Mouse (Mus musculus) MEL (cell line): ENCODE measurements around the gene Slc22a7.

ENCODE experiments used
- BHLHE40 ChIP-seq: IDR thresholded peaks from 2 replicates; pipeline ENCODE4 v1.6.1; 2012; ENCODE audit warnings: low read depth, mild to moderate bottlenecking, inconsistent platforms, low read length, improper control_type of control experiment, borderline replicate concordance
- CHD1 ChIP-seq: IDR thresholded peaks from 2 replicates; pipeline ENCODE4 v1.6.1; 2012; ENCODE audit warnings: low read depth, mild to moderate bottlenecking, inconsistent platforms, low read length, improper control_type of control experiment
- CTCF ChIP-seq, 3 experiments: IDR thresholded peaks in 2 of 3; conservative IDR thresholded peaks in 1 of 3; 2 replicates each; pipeline ENCODE4 v1.5.1; 2011 to 2012; ENCODE audit warnings: low read length in 3 of 3, low read depth in 2 of 3, mild to moderate bottlenecking in 2 of 3, improper control_type of control experiment in 1 of 3, inconsistent platforms in 1 of 3, mixed read lengths in 1 of 3, moderate library complexity in 1 of 3; ENCODE audit not compliant: control insufficient read depth in 1 of 3, insufficient read depth in 1 of 3, poor library complexity in 1 of 3, severe bottlenecking in 1 of 3
- ELF1 ChIP-seq: IDR thresholded peaks from 2 replicates; pipeline ENCODE4 v1.6.1; 2014; ENCODE audit warnings: low read depth, mild to moderate bottlenecking, inconsistent platforms, low read length, improper control_type of control experiment, moderate library complexity
- EP300 ChIP-seq, 2 experiments: IDR thresholded peaks; 2 replicates each; pipeline ENCODE4 v1.6.1; 2011; ENCODE audit warnings: improper control_type of control experiment in 2 of 2, low read length in 2 of 2, low read depth in 1 of 2, mild to moderate bottlenecking in 1 of 2
- GATA1 ChIP-seq: IDR thresholded peaks from 2 replicates; pipeline ENCODE4 v1.6.1; 2011; ENCODE audit warnings: low read depth, low read length, improper control_type of control experiment
- MAX ChIP-seq: IDR thresholded peaks from 2 replicates; pipeline ENCODE4 v1.6.1; 2011; ENCODE audit warnings: low read length, improper control_type of control experiment
- MXI1 ChIP-seq: IDR thresholded peaks from 2 replicates; pipeline ENCODE4 v1.6.1; 2011; ENCODE audit warnings: mild to moderate bottlenecking, low read depth, low read length, improper control_type of control experiment
- POLR2A ChIP-seq, 2 experiments: IDR thresholded peaks; 2 replicates each; pipeline ENCODE4 v1.6.1; 2011 to 2012; ENCODE audit warnings: low read length in 2 of 2, mild to moderate bottlenecking in 2 of 2, control low read depth in 1 of 2, improper control_type of control experiment in 1 of 2, low read depth in 1 of 2, moderate library complexity in 1 of 2; ENCODE audit not compliant: control insufficient read depth in 1 of 2, insufficient read depth in 1 of 2, poor library complexity in 1 of 2
- USF1 ChIP-seq: IDR thresholded peaks from 2 replicates; pipeline ENCODE4 v1.6.1; 2014; ENCODE audit warnings: low read depth, mild to moderate bottlenecking, inconsistent platforms, low read length, improper control_type of control experiment, moderate library complexity
- USF2 ChIP-seq, 2 experiments: IDR thresholded peaks; 2 replicates each; pipeline ENCODE4 v1.6.1; 2011 to 2012; ENCODE audit warnings: improper control_type of control experiment in 2 of 2, low read length in 2 of 2, borderline replicate concordance in 1 of 2, inconsistent platforms in 1 of 2, low read depth in 1 of 2, mild to moderate bottlenecking in 1 of 2; ENCODE audit not compliant: insufficient read depth in 1 of 2
- ZMIZ1 ChIP-seq: IDR thresholded peaks from 2 replicates; pipeline ENCODE4 v1.6.1; 2012; ENCODE audit warnings: low read depth, mild to moderate bottlenecking, inconsistent platforms, low read length, improper control_type of control experiment, moderate library complexity

- TF ChIP-seq ELF1 (no peak), MXI1 (no peak), CTCF (IDR thresholded peaks at IDR 0.05 in 2 of 3, conservative IDR thresholded peaks at IDR 0.05 in 1 of 3; ENCODE audit: control insufficient read depth in 1 of 3, insufficient read depth in 1 of 3, low read depth in 2 of 3, low read length in 3 of 3, poor library complexity in 1 of 3, severe bottlenecking in 1 of 3) (no peak), CHD1 (no peak), ZMIZ1 (no peak), MAX (no peak), EP300 (IDR thresholded peaks at IDR 0.05; ENCODE audit: low read depth in 1 of 2, low read length in 2 of 2) (no peak), USF1 (no peak), GATA1 (no peak), POLR2A (IDR thresholded peaks at IDR 0.05; ENCODE audit: control insufficient read depth in 1 of 2, insufficient read depth in 1 of 2, low read depth in 1 of 2, low read length in 2 of 2, poor library complexity in 1 of 2) (no peak), BHLHE40 (no peak), USF2 (IDR thresholded peaks at IDR 0.05; ENCODE audit: borderline replicate concordance in 1 of 2, insufficient read depth in 1 of 2, low read depth in 1 of 2, low read length in 2 of 2) (no peak)
Observed at GRCm38 (mm10) chr17:46458439-46458838, 20.2 kb upstream of the Slc22a7 start.
